Mouse (Mus musculus) mature B cell (primary cell): ENCODE results near the gene Ncapd3.

Source experiments
- in situ Hi-C: fragments of 300-500 bp; cut with MboI; formaldehyde crosslinking; loops from 2 replicates; pipeline ENCODE4 v1.14.3; 2019

The Ncapd3 gene

DNA sequence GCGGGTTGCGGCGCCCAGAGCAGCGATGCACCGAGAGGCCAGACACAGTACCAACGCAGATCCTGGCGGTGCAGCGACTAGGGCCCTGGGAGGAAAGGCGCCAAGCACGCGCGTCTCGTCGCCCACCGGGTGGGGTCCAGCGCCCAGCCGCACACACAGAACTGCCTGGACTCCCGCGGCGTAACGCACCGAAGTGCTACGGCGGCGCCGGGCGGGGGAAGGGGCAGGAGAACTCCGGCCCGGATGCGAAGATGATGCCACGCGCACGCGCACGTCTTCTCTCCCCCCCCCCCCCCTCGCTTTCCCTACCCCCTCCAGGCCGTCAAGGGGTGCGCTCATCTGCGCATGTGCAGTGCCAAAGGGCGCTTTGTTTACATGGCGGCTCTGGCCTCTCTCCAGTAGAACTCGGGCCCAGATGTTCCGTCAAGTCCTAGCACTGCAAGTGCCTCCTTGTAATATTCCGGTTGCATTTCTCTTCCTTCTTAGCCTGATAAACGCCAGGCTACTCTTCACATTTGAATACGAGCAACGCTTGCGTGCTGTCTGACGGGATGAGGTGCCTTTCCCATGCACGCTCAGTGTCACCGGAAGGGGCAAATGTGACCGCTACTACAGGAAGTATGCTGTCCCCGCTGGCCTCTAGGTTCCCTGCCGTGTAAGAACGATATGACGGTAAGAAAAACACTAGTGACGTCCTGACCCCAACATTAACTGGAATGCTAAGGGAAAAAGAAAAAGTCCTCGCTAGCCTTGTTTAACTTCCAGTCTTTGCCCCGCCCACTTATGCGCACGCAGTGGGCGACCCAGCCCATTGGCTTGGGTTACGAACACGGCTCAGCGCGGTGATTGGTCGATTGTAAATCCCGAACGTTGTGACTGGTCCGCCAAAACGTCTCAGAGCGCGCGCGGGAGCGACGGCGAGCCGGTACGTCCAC, at the start of gene Ncapd3, which contains the start of gene Vps26b:
TSS of gene Ncapd3 (plus strand) at position 348 of the 935 bp plus-strand sequence.
TSS of gene Vps26b (minus strand) at position 238 of the 935 bp plus-strand sequence.
- in situ Hi-C loops = no loop called here

DNA sequence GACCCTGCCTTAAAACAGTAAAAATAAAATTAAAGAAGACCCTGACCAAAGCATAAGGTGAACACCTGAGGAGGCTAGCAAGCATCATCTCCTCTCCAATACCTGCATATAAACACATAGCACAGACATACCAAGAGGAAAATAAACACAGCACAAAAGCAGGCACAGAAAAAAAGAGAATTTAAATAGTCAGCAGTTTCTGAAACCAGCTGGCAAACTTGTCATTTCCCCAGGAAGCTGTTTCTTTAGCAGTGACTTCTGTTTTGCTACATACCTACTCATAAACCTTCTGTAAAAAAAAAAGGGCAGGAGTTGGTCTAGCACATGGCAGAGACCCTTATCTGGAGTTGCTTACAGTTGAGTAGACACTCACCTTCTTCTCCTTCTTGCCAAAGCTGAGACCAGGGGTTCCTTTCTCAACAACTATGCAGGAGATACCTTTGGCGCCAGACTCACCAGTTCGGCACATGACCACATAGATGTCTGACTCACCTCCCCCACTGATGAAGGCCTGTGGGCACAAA, 44.8 kb upstream of the Ncapd3 start:
- in situ Hi-C loops = no loop called here

DNA sequence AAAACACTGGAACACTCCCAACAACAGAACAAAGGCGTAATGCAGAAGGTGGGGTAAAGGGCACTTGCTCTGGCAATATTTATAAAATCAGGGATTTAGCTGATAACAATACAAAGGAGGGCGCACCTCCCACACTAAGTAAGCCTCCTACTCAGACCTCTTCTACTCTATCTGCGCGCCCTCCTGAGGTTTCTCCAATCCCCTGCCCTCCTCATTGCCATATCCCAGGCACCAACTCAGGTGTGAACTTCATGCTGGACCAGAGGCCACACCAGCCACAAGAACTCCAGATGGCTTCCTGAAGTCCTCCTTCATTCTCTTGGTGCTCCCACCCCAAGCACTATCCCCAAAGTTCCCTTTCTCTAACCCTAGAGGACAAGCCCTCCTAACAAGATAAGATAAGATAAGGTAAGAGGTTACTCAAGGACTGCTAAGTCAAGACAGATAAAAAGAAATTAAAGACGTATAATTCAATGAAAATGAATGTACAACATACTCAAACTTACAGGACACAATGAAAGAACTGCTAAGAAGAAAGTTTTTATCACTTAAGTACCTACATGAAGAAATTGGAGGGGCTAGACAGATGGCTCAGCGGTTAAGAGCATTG, 44.2 kb upstream of the Ncapd3 start:
- in situ Hi-C loops = no loop called here

DNA sequence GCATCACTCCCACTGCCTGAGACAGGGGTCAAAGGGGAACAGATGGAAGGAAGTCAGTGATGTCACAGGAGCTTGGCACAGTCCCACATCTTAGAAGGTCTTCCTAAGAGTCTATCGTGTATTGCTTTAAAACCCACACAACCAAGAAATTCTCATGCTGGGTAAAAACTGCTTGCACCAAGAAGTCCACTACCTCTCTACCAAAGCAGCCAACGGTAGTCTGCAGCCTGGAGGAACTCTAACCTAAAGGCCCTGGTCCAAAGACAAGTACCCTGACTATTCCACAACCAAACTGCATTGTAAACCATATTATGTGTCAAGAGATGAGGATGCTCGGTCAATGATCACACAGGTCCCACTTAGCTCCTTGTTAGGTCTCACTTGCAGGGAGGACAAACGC, 39.8 kb upstream of the Ncapd3 start:
- in situ Hi-C loops = no loop called here

DNA sequence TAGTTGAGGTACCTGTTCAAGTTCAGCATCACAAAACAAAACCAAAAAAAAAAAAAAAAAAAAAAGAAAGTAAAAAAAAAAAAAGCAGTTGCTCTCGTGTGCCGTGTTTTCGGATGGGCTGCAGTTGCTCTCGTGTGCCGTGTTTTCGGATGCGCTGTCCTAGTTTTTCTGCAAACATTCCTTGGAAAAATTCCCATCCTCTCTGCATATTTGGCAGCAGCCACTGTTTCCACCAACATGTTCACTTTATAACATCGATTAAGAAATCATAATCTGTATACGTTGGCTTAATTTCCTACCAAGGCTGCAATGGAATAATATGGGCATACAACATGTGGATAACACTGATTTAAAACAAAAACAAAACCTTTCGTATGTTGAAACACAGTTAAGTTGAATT, 36.9 kb upstream of the Ncapd3 start:
- in situ Hi-C loops = no loop called here

DNA sequence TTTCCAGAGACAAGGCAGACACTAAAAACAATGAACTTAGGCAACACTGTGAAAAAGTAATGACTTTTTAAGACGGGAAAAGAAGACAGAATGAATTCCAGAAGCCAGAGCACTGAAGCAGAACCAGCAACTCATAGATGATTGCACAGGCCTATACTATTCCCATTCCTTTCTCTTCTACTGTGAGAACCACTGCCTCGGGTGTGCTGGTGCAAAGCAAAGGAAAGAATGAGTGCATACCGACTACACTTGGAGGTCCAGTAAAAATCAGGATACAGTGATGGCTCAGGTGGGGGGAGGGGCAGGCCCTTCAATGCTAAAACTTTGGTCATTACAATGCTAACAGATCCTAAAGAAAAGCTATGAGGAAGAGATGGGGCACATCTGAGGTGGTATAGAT, 36.1 kb upstream of the Ncapd3 start:
- in situ Hi-C loops = no loop called here

DNA sequence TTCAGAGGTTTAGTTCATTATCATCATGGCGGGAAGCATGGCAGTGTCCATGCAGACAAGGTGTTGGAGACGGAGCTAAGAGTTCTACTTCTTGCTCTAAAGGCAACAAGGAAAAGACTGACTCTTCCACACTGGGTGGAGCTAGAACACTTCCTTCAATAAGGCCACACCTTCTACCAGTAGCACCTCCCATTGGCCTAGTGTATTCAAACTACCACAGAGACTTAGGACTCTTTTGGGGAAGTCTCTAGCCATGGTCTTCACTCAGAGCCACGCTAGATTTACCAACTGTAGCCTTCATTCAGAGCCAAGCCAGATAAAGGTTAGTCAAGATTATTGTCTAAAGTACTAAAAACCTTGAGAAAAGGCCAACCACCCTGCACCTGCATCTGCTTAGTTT, 32.9 kb upstream of the Ncapd3 start:
- in situ Hi-C loops = no loop called here

DNA sequence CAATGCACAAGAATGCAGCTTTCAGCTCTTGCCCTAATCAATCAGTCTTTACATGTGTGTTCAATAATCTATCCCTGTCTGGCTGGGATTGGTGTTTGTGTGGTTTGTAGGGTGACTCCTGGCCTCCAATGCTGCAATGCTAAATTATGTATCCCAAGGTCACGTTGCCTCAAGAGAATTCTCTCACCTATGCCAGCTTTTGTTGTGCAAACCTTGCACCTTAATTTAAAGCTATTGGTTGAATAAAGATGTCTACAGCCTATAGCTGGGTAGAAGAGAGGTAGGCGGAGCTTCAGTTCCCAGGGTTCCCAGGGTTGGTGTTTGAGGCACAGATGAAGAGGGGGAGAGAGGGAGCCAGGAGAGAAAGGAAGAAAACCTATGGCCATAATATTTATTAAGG, 32.5 kb upstream of the Ncapd3 start:
- in situ Hi-C loops = no loop called here

DNA sequence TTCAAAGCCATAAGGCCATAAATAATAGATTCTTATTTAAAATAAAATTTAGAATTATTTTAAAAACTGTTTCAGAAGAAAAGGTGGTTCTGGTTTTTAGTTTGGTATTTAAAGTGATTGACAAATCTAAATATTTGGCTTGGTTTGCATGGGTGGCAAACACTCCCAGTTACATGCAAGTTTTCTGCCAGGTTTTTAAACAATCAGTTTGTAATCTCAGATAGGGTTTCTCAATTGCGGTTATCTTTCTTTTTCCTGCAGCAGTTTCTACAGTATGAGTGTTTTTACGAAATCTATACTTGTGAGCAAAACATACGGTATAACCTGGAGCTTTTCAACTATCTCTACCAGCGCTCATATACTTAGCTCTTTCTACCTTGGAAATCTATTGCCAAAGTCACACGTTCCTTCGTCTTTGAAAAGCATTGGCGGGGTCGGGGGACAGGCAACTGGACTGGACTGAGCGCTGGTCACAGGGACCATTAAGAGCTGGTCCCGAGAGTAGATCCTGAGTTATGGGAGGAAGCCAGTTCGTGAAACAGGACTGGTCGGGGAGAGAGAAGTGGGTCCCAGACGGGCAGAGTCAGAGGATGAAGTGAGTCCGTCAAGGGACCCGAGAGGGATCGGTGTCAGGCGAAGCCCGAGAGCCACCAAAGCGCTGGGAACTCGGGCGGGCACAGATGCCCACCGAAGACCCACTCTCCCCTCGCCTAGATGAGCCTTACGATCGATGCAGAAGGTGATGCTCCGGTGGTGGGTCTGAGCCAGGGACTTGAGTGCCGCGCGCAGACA, 31.1 kb upstream of the Ncapd3 start:
- in situ Hi-C loops = no loop called here

DNA sequence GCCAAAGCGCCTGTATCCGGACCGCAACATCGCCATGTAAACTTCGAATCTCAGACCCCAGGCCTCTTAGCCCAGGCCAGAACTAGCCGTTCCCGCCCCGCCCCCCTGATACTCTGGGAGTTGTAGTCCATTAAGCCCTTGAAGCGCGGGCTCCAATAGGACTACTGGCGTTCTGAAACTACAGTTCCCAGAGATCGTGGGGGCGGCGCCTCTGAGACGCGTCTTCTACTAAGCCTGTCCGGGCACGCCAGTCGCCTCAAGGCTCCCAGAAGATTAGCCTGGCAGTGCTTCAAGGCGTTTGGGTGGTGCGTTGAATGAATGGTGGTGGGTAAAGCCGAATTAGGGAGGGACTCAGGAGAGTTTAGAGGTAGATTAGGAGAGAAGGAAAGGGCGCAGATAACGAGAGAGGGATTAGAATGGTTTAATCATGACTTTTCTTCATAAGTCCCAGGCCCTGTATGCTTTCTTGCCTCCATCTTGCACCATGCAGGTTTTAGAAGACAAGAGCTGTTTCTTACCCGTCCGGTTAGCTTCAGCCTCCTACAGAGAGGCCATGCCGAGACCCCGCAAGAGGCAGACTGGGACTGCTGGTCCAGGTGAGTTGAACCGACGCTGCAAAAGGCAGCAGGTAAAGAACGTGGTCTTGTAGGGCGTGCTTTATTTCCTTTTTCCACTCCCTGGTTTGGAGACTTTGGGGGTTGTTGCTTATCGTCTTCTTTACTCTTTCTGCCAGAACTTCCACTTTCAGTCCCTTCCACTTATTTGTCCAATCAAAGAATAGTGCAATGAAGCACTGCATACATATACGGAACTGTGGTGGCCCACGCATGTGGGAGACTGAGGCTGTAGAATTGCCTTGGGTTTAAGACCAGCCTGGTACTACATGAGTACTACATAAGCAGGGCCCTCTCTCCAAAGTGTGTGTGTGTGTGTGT, 30.2 kb upstream of the Ncapd3 start, which contains the start of the genes Acad8 and Thyn1:
TSS of gene Acad8 (minus strand) at position 106 of the 935 bp plus-strand sequence.
TSS of gene Thyn1 (plus strand) at position 250 of the 935 bp plus-strand sequence.
- in situ Hi-C loops = no loop called here

DNA sequence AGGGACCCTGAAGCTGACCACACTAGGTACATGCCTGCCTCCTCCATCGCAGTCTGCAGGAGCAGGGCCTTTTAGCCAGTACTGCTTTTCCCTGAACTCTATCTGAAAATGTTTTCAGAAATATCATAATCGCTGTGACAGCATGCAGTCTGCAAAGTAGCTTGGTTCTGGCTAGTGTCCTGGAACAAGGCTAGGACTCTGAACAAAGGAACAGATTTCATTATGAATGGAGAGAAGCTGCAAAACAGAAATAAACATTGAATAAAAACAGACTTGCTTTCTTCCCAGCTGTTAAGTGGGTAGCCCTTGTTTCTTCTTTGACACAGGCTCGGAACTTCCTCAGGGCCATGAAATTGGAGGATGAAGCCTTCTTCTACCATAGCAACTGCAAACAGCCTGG, 24.7 kb upstream of the Ncapd3 start:
- in situ Hi-C loops = no loop called here

DNA sequence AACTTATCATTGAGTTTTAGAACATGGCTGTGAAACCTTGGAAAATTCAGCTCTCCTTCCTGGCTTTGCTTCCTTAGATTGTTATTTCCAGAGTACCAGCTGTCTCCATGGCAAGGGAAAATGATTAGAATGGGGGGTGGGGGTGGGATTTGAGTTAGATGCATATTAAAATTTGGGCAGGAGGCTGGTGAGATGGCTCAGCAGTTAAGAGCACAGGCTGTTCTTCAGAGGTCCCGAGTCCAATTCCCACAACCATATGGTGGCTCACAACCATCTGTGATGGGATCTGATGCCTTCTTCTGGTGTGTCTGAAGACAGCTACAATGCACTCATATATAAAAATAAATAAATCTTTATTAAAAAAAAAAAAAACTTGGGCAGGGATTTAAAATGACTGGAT, 24.0 kb upstream of the Ncapd3 start:
- in situ Hi-C loops = no loop called here

DNA sequence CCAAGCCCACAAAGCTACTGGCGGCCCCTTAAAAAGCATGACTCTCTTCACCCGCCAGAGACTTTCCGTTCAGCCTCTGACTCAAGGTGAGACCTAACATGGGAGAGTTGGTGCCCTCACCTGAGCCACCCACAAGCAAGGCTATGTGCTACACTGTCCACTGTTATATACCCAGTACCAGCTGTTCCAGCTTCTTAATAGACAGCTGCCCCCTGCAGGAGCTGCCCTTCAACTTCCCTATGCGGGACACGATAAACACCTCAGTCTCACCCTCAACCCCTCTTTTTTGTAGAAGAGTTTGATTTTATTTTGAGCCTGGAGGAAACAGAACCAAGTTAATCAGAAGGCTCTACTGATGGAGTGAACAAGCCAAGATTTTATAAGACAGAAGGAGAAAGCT, 23.1 kb upstream of the Ncapd3 start:
- in situ Hi-C loops = no loop called here

DNA sequence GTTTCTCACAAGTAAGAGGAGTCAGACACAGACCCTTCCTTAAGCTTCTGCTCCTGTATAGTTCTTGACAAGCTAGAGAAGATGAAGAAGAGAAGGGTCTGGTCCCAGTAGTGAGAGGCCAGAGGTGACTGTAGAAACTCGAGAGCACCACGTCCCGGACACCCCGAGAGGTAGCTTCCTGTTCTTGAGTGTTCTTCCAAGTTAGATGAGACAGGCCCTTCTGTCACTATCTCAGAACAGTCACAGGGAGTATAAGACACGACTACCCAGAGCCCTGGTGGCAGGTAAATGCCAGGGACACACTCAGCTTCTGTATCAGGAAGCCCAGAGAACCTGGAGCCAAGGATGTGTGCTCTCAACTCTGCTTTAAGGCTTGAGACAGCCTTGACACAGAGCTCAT, 20.7 kb upstream of the Ncapd3 start:
- in situ Hi-C loops = no loop called here

DNA sequence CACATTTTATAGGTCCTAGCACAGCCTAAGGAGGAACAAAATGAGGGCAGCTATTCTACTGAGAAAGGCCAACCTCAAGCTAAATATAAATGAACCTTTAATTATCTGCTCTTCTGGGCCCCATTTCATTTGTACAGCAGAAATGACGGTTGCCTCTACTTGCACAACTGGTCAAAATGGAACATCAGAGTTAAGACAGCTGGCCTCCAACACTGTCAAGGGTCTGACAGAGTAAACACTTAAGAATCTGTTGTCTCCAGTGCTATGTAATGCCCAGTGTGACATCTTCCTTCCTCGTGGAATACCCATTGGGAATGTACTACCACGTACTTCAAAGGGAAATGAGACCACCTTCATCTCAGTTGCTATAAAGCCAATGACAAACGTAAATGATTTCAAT, 18.4 kb upstream of the Ncapd3 start:
- in situ Hi-C loops = no loop called here

DNA sequence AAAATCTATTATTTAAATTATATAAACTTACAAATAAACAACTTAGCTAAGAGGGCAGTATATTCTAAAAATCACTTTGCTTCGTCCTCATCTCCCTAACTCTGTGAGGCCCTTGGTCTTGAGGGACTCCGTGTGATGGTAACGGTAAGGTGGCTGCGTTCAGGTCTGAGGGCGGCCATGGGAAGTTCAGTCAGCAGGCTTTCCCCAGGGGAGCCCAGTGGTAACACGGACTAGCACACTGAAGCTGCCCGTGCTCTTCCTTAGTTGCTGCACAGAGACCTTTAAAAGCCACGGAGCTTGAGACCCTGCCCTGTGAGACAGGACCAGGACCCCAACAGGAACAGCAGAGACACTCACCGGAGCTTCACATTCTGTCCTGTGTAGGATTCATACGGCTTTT, 11.0 kb upstream of the Ncapd3 start:
- in situ Hi-C loops = no loop called here

DNA sequence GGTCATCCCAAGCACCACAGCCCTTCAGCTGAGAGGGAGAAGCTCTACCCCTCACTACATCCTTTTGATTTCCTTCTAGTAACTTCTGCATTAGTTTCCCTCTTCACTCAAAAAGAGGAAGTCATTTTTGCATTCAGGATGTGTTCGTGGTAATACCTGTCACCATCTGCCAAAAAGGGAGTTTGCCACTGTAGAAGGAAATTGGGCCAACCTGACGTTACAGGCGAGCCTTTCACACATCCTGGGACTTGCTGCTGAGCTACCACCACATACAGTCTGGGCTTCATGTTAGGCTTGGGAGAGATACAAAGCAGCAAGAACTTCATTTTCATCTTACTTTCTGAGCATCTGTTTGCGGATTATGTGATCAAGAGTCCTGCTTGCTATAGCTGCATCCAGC, 6.3 kb upstream of the Ncapd3 start:
- in situ Hi-C loops = no loop called here

DNA sequence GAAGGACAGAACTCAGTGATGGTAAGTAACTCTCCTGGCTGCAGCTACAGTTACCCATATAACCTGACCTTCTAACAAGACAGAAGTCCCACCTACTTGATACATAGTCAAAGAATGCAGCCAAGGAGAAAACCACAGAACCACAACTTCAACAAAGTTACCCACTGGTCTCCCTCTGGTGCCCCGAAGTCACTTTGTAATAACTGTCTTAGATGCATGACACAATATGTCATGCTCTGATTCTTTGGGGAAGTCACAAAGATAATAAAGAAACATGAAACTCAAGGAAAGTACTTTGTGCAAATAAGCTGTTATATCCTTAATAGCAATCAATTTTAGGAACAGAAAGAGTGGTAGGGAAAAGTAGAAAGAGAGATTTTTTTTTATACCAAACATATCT, 3.3 kb upstream of the Ncapd3 start:
- in situ Hi-C loops = no loop called here

DNA sequence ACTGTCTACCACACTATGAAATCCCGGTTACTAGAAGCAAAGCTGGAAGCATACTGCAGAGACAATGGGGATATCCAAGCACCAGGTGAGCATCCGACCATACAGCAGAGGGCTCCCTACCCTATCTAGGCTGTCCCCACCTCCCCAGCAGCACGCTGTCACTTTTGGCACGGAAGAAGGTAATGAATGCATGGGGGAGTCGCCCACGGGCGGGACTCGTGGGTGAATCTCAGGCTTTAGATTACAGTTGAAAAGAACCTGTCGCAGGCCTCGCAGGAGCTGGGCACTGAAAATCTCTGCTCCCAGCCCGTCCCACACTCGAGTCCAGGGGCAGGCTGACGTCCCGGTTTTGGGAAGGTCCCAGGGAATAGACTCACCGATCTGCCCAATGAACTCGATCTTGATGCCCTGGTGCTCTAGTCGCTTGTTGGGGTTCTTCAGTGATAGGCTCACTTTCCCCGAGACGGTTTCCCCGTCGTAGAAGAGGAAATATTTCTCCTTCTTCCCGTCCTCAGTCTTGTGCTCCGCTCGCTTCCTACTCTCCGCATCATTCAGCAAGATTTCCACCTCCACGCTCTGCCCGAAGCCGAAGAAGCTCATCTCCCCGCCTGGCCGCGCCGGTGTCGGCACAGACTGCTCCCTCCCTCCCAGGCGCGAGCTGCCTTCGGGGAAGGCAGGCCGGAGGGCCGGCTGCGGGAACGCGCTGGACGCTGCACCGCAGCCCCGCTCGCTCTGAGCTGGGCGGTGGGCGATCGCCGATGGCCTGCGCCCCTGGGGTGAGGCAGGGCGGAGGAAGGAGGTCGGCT, 750 bp upstream of the Ncapd3 start:
- in situ Hi-C loops = no loop called here

DNA sequence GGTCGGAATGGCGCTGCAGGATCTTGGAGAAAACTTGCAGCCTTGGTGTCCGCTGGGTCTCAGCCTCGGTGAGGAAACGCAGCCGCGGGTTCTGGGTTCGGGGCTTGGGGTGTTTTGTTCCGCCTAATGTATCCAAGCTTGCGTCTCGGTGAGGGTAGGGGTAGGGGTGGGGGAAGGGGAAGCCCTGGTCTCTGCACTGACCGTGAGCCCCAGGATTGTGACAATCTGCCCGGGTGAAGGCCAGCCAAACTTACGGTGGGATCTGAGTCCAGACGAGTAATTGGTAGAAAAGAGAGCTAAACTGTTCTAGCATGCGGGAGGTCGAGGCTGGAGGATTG, 757 bp downstream of the Ncapd3 start:
- in situ Hi-C loops = no loop called here
